Mouse (Mus musculus) spleen, embryonic (tissue): ENCODE measurements at regions not wholly inside any gene's neighbourhood (a gene's known extent, or its start where the extent isn't known, plus 50 kb on each side); places are given as distances from the start of the nearest gene placed in this dataset.

Experiments used
- CTCF ChIA-PET: fragments of 350-600 bp; sonication (Branson Sonifier 250); formaldehyde crosslinking; loops from one replicate; lab custom pipeline; 2022; lab: Charles Lee

GRCm38 (mm10) chr4:31392932-31393632 is 570.8 kb upstream of the Map3k7 start:
- CTCF ChIA-PET: no interaction called here

- CTCF ChIA-PET: no interaction called here
Measured at GRCm38 (mm10) chr4:31395538-31395937, 568.4 kb upstream of the Map3k7 start.

GRCm38 (mm10) chr4:31403976-31404375 is 559.9 kb upstream of the Map3k7 start:
- CTCF ChIA-PET: no interaction called here

GRCm38 (mm10) chr4:31404840-31405714 is 558.8 kb upstream of the Map3k7 start:
- CTCF ChIA-PET: no interaction called here

GRCm38 (mm10) chr4:31410157-31410556 is 553.7 kb upstream of the Map3k7 start:
- CTCF ChIA-PET: no interaction called here

GRCm38 (mm10) chr4:31411770-31412525 is 551.9 kb upstream of the Map3k7 start:
- CTCF ChIA-PET: no interaction called here

- CTCF ChIA-PET: no interaction called here
Measured at GRCm38 (mm10) chr4:31417161-31417560, 546.7 kb upstream of the Map3k7 start.

- CTCF ChIA-PET: no interaction called here
Measured at GRCm38 (mm10) chr4:31419240-31419639, 544.7 kb upstream of the Map3k7 start.

GRCm38 (mm10) chr4:31420167-31420566 is 543.7 kb upstream of the Map3k7 start:
- CTCF ChIA-PET: no interaction called here

- CTCF ChIA-PET: interaction anchor here (0.7 kb wide), 1 partner anchor 10 kb away, joined by 3 read pairs; no protein-coding TSS in a partner anchor
Measured at GRCm38 (mm10) chr4:31421386-31421785, 542.5 kb upstream of the Map3k7 start.

GRCm38 (mm10) chr4:31425135-31425534 is 538.8 kb upstream of the Map3k7 start:
- CTCF ChIA-PET: no interaction called here

GRCm38 (mm10) chr4:31425716-31426115 is 538.2 kb upstream of the Map3k7 start:
- CTCF ChIA-PET: no interaction called here

GRCm38 (mm10) chr4:31426169-31427030 is 537.5 kb upstream of the Map3k7 start:
- CTCF ChIA-PET: no interaction called here

- CTCF ChIA-PET: no interaction called here
Measured at GRCm38 (mm10) chr4:31433943-31434342, 530.0 kb upstream of the Map3k7 start.

- CTCF ChIA-PET: no interaction called here
Measured at GRCm38 (mm10) chr4:31454898-31455297, 509.0 kb upstream of the Map3k7 start.

GRCm38 (mm10) chr4:31455466-31455865 is 508.4 kb upstream of the Map3k7 start:
- CTCF ChIA-PET: no interaction called here

- CTCF ChIA-PET: interaction anchor here (0.8 kb wide), 1 partner anchor 9 kb away, joined by 4 read pairs; no protein-coding TSS in a partner anchor
Measured at GRCm38 (mm10) chr4:31462456-31462855, 501.4 kb upstream of the Map3k7 start.

GRCm38 (mm10) chr4:31463130-31463698 is 500.7 kb upstream of the Map3k7 start:
- CTCF ChIA-PET: no interaction called here

- CTCF ChIA-PET: no interaction called here
Measured at GRCm38 (mm10) chr4:31468306-31468705, 495.6 kb upstream of the Map3k7 start.

GRCm38 (mm10) chr4:31469803-31470202 is 494.1 kb upstream of the Map3k7 start:
- CTCF ChIA-PET: no interaction called here

- CTCF ChIA-PET: no interaction called here
Measured at GRCm38 (mm10) chr4:31492535-31492934, 471.4 kb upstream of the Map3k7 start.
